Mouse (Mus musculus) thymus, adult 2 months (tissue): ENCODE results near the gene Snx9.

ENCODE experiments used
- CTCF ChIP-seq: fragments of 200-500 bp; IDR thresholded peaks from 2 replicates; pipeline ENCODE4 v1.5.1; 2012; ENCODE audit warnings: mild to moderate bottlenecking, control low read depth, low read length, moderate library complexity, borderline replicate concordance; ENCODE audit not compliant: control insufficient read depth, poor library complexity, insufficient read depth; ENCODE audit errors: extremely low read depth
- POLR2A ChIP-seq: fragments of 200-500 bp; IDR thresholded peaks from 2 replicates; pipeline ENCODE4 v1.6.1; 2012; ENCODE audit warnings: mild to moderate bottlenecking, low read length, control low read depth, moderate library complexity; ENCODE audit not compliant: control insufficient read depth, poor library complexity, insufficient read depth; ENCODE audit errors: extremely low read depth

GRCm38 (mm10) chr17:5886181-5886810 lies 45.2 kb downstream of the Snx9 start:
- TF ChIP-seq CTCF (no peak), POLR2A (no peak)
